Mouse (Mus musculus): Measurements from ENCODE around the gene Gm45783. TPM values are rescaled to one million over a fixed set of nuclear protein-coding genes. Genes with fewer than 3 reads are reported as not detected.
"Not testable (repeated sequence)": the region's sequence is repeated elsewhere in the genome, so short reads cannot be mapped to it uniquely, and the experiment has no call there.

Gm45783 gene
- polyA plus RNA-seq (2015; fragmentation: Nextera tagmentation; extraction: Ambion mirVana) = 0.53 TPM in 1 of 2 replicates, not detected in the other

- H3K4me1 ChIP-seq (ENCODE audit: insufficient read depth, low read length); H3K4me3 ChIP-seq (ENCODE audit: low read length); H3K36me3 ChIP-seq (ENCODE audit: insufficient read depth, low read length); H3K27me3 ChIP-seq (ENCODE audit: insufficient read depth, low read length); H3K27ac ChIP-seq (ENCODE audit: low read length); H3K4me2 ChIP-seq (replicated peaks; ENCODE audit: low read depth, low read length); H3K9me3 ChIP-seq (ENCODE audit: low read length); H3K9ac ChIP-seq (replicated peaks; ENCODE audit: low read length); ATAC-seq (ENCODE audit: low FRiP score, low TSS enrichment): not testable (repeated sequence)
- 52% methylated on average over 12 of the region's 12 CpGs for WGBS
Measured at GRCm38 (mm10) chr7:7374431-7374830, at the start of gene Gm45783. TSS of gene Gm45783 (minus strand) at chr7:7374573.

DNA sequence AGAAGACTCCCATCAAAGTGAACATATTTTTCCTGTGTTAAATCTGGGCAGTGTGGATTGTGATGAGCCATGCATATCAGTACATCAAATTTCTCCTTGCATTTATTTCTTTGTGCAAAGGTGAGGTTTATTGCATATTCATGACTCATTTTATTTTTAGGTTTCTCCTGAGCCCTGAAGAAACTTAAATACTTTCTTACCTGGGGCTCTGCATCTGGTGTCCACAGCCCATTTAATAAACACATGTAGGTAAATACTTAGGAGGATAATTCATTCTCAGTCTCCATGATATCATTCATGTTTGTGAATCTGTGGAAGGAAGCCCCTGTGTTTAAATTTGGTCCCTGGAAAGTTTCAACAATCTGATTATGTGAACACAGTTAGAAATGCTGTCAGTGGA, 25.2 kb upstream of the Gm45783 start, which contains the start of gene Vmn2r31:
Gene Vmn2r31 (minus strand): TSS at position 101 of the 400 bp plus-strand sequence.
- not testable (repeated sequence) for H3K4me2 ChIP-seq (replicated peaks; ENCODE audit: low read depth, low read length); H3K4me3 ChIP-seq (ENCODE audit: low read length); H3K9ac ChIP-seq (replicated peaks; ENCODE audit: low read length); H3K4me1 ChIP-seq (ENCODE audit: insufficient read depth, low read length); H3K9me3 ChIP-seq (ENCODE audit: low read length); H3K27ac ChIP-seq (ENCODE audit: low read length); ATAC-seq (ENCODE audit: low FRiP score, low TSS enrichment); H3K36me3 ChIP-seq (ENCODE audit: insufficient read depth, low read length); H3K27me3 ChIP-seq (ENCODE audit: insufficient read depth, low read length)

GRCm38 (mm10) chr7:7337509-7337908, 36.9 kb downstream of the Gm45783 start, which contains the start of gene Vmn2r30:
TSS of gene Vmn2r30 (minus strand) at chr7:7337609.
- WGBS = no CpG with 5 or more reads among the region's 1 CpGs
- not testable (repeated sequence) for H3K4me3 ChIP-seq (ENCODE audit: low read length); H3K36me3 ChIP-seq (ENCODE audit: insufficient read depth, low read length); H3K4me2 ChIP-seq (replicated peaks; ENCODE audit: low read depth, low read length); H3K27me3 ChIP-seq (ENCODE audit: insufficient read depth, low read length); H3K4me1 ChIP-seq (ENCODE audit: insufficient read depth, low read length); H3K9ac ChIP-seq (replicated peaks; ENCODE audit: low read length); H3K27ac ChIP-seq (ENCODE audit: low read length); H3K9me3 ChIP-seq (ENCODE audit: low read length); ATAC-seq (ENCODE audit: low FRiP score, low TSS enrichment)

- Histone ChIP-seq H3K27me3 (ENCODE audit: insufficient read depth, low read length) (no peaks in the 10 kb centered on the region), H3K9me3 (ENCODE audit: low read length) (peaks cover 13% of the 10 kb centered on the region; the same call in 1 of the 2 replicates), H3K4me3 (ENCODE audit: low read length) (no peak overlapping the region), H3K36me3 (ENCODE audit: insufficient read depth, low read length) (peaks cover 46% of the 10 kb centered on the region), H3K4me2 (replicated peaks; ENCODE audit: low read depth, low read length) (no peak overlapping the region), H3K9ac (replicated peaks; ENCODE audit: low read length) (no peak overlapping the region), H3K27ac (ENCODE audit: low read length) (no peak overlapping the region), H3K4me1 (ENCODE audit: insufficient read depth, low read length) (0 out of 2 replicates have a peak, but pooled peaks cover 5% of the 10 kb centered on the region)
- no peak for ATAC-seq (ENCODE audit: low FRiP score, low TSS enrichment)
- 84% methylated on average over 16 of the region's 16 CpGs for WGBS
Measured at GRCm38 (mm10) chr7:7295595-7295994, 78.8 kb downstream of the Gm45783 start.

Small RNAs within 50 kb of the gene (microRNA-seq; reads per million reads assigned to microRNA genes)
- 0.47 reads per million for gene Mir5620

Other genes with a start within 250 kb of the Gm45783 start
- 2.0 and 2.7 TPM in 2 replicates for gene Zfp773, start 237.8 kb downstream of the Gm45783 start, polyA plus RNA-seq (2015; fragmentation: Nextera tagmentation; extraction: Ambion mirVana)
- gene Zfp418, start 203.2 kb downstream of the Gm45783 start, polyA plus RNA-seq (2015; fragmentation: Nextera tagmentation; extraction: Ambion mirVana) = 2.3 and 3.0 TPM in 2 replicates
- 8.5 and 8.8 TPM in 2 replicates for gene Zfp772, start 164.6 kb downstream of the Gm45783 start, polyA plus RNA-seq (2015; fragmentation: Nextera tagmentation; extraction: Ambion mirVana)
- 0.37 and 0.84 TPM in 2 replicates for gene Vmn2r29, start 127.2 kb downstream of the Gm45783 start, polyA plus RNA-seq (2015; fragmentation: Nextera tagmentation; extraction: Ambion mirVana)
- 2.7 and 4.2 TPM in 2 replicates for gene Gm45844, start 96.3 kb downstream of the Gm45783 start, polyA plus RNA-seq (2015; fragmentation: Nextera tagmentation; extraction: Ambion mirVana)
- 54.2 and 55.0 TPM in 2 replicates for gene Clcn4, start 73.7 kb downstream of the Gm45783 start, polyA plus RNA-seq (2015; fragmentation: Nextera tagmentation; extraction: Ambion mirVana)
- gene Vmn2r30, start 37.0 kb downstream of the Gm45783 start, polyA plus RNA-seq (2015; fragmentation: Nextera tagmentation; extraction: Ambion mirVana) = not detected in 2 replicates
- not detected in 2 replicates for gene Vmn2r31, start 25.1 kb upstream of the Gm45783 start, polyA plus RNA-seq (2015; fragmentation: Nextera tagmentation; extraction: Ambion mirVana)
- gene Vmn2r32, start 105.4 kb upstream of the Gm45783 start, polyA plus RNA-seq (2015; fragmentation: Nextera tagmentation; extraction: Ambion mirVana) = not detected in 2 replicates
- gene Vmn2r33, start 192.2 kb upstream of the Gm45783 start, polyA plus RNA-seq (2015; fragmentation: Nextera tagmentation; extraction: Ambion mirVana) = not detected in 2 replicates

Measured in kidney, embryonic 16.5 days (tissue).